Mouse (Mus musculus) stomach, postnatal 0 days (tissue): ENCODE measurements around the gene Fes.

Source experiments
- CTCF ChIP-seq: IDR thresholded peaks from 2 replicates; pipeline ENCODE4 v1.5.1; 2016; ENCODE audit warnings: antibody characterized with exemption, low read depth, mild to moderate bottlenecking, moderate library complexity
- EP300 ChIP-seq: optimal IDR thresholded peaks from 2 replicates; pipeline ENCODE3; 2016; ENCODE audit warnings: antibody characterized with exemption

DNA sequence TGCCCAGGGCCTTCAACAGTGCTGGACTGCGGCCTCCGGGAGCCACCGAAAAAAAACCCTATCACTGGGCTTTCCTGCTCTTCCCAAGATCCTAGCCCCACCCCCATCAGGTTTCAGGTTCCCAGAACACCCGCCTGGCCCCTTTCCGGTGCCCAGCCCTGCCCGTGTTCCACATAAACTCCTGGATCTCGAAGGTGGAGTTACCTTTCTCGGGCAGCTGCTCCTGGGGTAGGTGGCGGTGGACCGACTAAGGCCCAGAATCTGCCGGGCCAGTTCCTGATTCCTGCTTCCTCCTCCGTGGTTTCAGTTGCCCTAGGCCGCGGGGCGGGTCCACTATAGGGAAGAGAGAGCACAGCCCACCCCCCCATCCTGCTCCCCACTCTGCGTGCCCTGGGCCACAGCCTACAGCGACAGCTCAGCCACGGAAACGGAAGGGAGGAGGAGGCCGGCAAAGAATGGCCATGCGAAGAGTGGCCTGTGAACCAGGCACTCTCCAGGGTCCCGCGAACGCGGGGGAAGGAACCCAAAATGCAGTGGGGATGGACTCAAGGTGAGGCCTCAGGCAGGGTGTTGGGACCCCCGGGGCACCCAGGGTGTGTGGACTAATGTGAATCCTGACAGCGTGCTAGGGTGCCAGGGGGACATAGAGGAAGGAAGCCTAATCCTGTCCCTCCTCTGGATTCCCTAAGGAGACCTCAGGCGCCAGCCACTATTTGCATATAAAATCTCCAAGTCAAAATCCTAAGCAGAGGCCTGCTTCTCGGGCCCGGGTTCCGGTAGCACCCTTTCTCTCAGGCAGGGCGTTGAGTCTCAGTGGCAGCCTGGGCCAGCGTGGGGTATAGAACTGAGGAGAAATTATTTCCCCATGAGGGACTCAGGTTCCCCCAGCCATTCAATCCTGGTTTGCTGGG, at the start of gene Fes:
- TF ChIP-seq CTCF: no peak
- no peak for TF ChIP-seq EP300
